Mouse (Mus musculus) testis, adult 2 months (tissue): Measurements from ENCODE around the gene Lin52.

ENCODE experiments used
- CTCF ChIP-seq: fragments of 200-500 bp; IDR thresholded peaks from 2 replicates; pipeline ENCODE4 v1.5.1; 2012; ENCODE audit warnings: low read depth, mild to moderate bottlenecking, inconsistent platforms, low read length, moderate library complexity; ENCODE audit not compliant: control insufficient read depth, insufficient read depth, insufficient replicate concordance
- POLR2A ChIP-seq: fragments of 200-500 bp; IDR thresholded peaks from 2 replicates; pipeline ENCODE4 v1.6.1; 2012; ENCODE audit warnings: low read depth, mild to moderate bottlenecking, inconsistent platforms, low read length, moderate library complexity; ENCODE audit not compliant: control insufficient read depth

DNA sequence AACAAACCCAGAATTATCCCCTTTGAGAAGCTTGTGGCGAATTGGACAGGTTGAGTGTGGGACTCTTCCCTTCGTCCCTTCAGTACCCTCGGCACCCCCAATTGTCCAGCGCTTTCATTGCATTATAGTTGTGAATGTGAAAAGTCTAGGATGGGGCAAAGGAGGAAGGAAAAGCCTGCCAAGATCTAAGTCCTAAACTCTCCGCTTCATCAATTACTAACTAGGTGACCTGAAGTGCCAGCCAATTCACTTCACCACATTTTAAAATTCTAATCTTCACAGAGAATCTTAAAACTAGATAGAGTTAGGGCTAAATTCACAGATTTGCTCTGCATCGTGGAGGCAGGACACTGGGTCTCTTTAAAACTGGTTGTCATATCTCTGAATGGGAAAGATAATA, 3.0 kb upstream of the Lin52 start:
- TF ChIP-seq CTCF (no peak), POLR2A (no peak)
